Mouse (Mus musculus): ENCODE results near the gene Fkbp7. TPM values are rescaled to one million over a fixed set of nuclear protein-coding genes. Genes with fewer than 3 reads are reported as not detected.

Gene Fkbp7
- polyA plus RNA-seq, 1 experiment from 2014 or later: 67.1 TPM

DNA sequence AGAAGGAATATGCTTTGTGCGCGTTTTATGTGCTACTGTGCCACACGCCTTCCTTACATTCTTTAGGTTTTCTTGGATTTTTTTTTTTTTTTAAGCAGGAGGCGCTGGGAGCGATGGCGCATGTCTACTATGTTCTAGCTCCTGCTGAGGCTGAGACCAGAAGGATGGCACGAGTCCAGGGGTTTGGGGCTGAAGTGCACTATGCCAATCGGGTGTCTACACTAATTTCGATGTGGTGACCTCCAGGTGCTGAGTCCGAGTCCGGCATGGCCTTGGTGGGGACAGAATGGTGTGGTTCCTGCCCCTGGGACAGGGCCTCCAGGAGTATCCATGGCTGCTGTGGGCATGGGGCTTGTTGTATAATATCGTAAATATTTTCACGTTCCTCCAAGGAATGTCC is 14.4 kb downstream of the Fkbp7 start:
- DNase-seq (ENCODE audit: low spot score) (no peak), ATAC-seq (ENCODE audit: low FRiP score, low TSS enrichment) (no peak)
- no peak overlapping the region for H3K4me2 ChIP-seq (replicated peaks; ENCODE audit: low read depth)
- no peaks in the 10 kb centered on the region for H3K4me1 ChIP-seq (replicated peaks; ENCODE audit: control insufficient read depth, insufficient read depth)
- no peak overlapping the region for H3K27ac ChIP-seq (replicated peaks)
- H3K27me3 ChIP-seq (ENCODE audit: control insufficient read depth, insufficient read depth, low read length): no peaks in the 10 kb centered on the region
- no peak for TF ChIP-seq CTCF (IDR thresholded peaks at IDR 0.05; ENCODE audit: low read depth)
- TF ChIP-seq EP300 (optimal IDR thresholded peaks at IDR 0.05): no peak
- 73% methylated on average over 13 of the region's 13 CpGs for WGBS
- H3K4me3 ChIP-seq (ENCODE audit: low read depth, low read length): no peak overlapping the region
- H3K9ac ChIP-seq (ENCODE audit: low read length): no peak overlapping the region
- no peaks in the 10 kb centered on the region for H3K36me3 ChIP-seq (ENCODE audit: control insufficient read depth, insufficient read depth, low read length)
- H3K9me3 ChIP-seq (ENCODE audit: control insufficient read depth, low read length): no peaks in the 10 kb centered on the region

GRCm38 (mm10) chr2:76655982-76656381 is 16.9 kb downstream of the Fkbp7 start:
- Histone ChIP-seq H3K27me3 (ENCODE audit: control insufficient read depth, insufficient read depth, low read length) (no peaks in the 10 kb centered on the region), H3K4me3 (ENCODE audit: low read depth, low read length) (no peak overlapping the region)
- WGBS: 18% methylated on average over 1 of the region's 1 CpGs

DNA sequence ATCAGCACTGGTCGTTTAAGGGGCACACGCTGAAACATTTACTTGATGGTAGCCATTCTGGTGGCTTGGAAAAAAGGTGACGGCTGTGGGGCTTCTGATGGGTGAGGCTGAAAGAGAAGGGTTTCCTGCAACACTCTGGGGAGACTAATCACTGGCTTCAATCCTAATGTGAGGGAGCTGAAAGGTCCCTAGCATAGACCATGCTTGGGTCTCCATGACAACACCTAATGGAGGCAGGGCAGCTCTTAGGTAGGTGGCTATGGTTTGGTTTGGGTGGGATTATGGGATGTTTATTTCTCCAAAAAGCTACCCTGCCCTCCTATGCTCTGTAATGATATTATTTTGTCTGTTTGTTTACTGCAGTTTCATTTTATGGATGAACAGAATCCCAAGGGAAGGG is 17.5 kb downstream of the Fkbp7 start:
- Histone ChIP-seq H3K27me3 (ENCODE audit: control insufficient read depth, insufficient read depth, low read length) (no peaks in the 10 kb centered on the region), H3K9ac (ENCODE audit: low read length) (no peak overlapping the region), H3K4me2 (replicated peaks; ENCODE audit: low read depth) (no peak overlapping the region), H3K36me3 (ENCODE audit: control insufficient read depth, insufficient read depth, low read length) (no peaks in the 10 kb centered on the region), H3K4me1 (replicated peaks; ENCODE audit: control insufficient read depth, insufficient read depth) (no peaks in the 10 kb centered on the region), H3K27ac (replicated peaks) (no peak overlapping the region), H3K9me3 (ENCODE audit: control insufficient read depth, low read length) (no peaks in the 10 kb centered on the region), H3K4me3 (ENCODE audit: low read depth, low read length) (no peak overlapping the region)
- TF ChIP-seq CTCF (IDR thresholded peaks at IDR 0.05; ENCODE audit: low read depth) (no peak), EP300 (optimal IDR thresholded peaks at IDR 0.05) (no peak)
- 78% methylated on average over 3 of the region's 3 CpGs for WGBS
- DNase-seq (ENCODE audit: low spot score) (no peak), ATAC-seq (ENCODE audit: low FRiP score, low TSS enrichment) (no peak)

More at GRCm38 (mm10) chr2:76655982-76656381, 16.9 kb downstream of the Fkbp7 start:
- H3K9ac ChIP-seq (ENCODE audit: low read length): no peak overlapping the region
- no peaks in the 10 kb centered on the region for H3K9me3 ChIP-seq (ENCODE audit: control insufficient read depth, low read length)
- TF ChIP-seq CTCF (IDR thresholded peaks at IDR 0.05; ENCODE audit: low read depth): peak; percentile 62
- TF ChIP-seq EP300 (optimal IDR thresholded peaks at IDR 0.05): no peak
- DNase-seq (ENCODE audit: low spot score): peak; percentile 23
- H3K36me3 ChIP-seq (ENCODE audit: control insufficient read depth, insufficient read depth, low read length): no peaks in the 10 kb centered on the region
- H3K27ac ChIP-seq (replicated peaks): no peak overlapping the region
- no peak overlapping the region for H3K4me2 ChIP-seq (replicated peaks; ENCODE audit: low read depth)
- no peaks in the 10 kb centered on the region for H3K4me1 ChIP-seq (replicated peaks; ENCODE audit: control insufficient read depth, insufficient read depth)
- no peak for ATAC-seq (ENCODE audit: low FRiP score, low TSS enrichment)

DNA sequence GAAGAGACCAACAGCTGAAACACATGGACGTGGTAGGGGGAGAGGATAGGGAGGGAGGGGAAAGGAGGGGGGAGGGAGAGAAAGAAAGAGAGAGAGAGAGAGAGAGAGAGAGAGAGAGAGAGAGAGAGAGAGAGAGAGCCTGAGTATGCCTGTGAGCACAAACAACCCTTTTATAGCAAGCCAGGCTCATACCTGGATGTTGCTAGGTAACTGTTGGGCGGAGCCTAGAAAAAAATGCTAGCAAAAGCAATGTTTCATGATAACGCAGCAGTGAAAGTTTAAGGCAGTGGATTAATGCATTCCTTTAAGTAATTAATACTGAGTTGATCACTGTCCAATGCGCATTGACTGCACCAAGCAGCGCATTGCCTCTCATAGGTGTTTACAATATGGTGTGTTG is 18.3 kb downstream of the Fkbp7 start:
- Histone ChIP-seq H3K27ac (replicated peaks) (no peak overlapping the region), H3K9ac (ENCODE audit: low read length) (no peak overlapping the region), H3K9me3 (ENCODE audit: control insufficient read depth, low read length) (no peaks in the 10 kb centered on the region), H3K27me3 (ENCODE audit: control insufficient read depth, insufficient read depth, low read length) (no peaks in the 10 kb centered on the region), H3K4me1 (replicated peaks; ENCODE audit: control insufficient read depth, insufficient read depth) (no peaks in the 10 kb centered on the region), H3K4me3 (ENCODE audit: low read depth, low read length) (no peak overlapping the region), H3K36me3 (ENCODE audit: control insufficient read depth, insufficient read depth, low read length) (no peaks in the 10 kb centered on the region), H3K4me2 (replicated peaks; ENCODE audit: low read depth) (no peak overlapping the region)
- 52% methylated on average over 5 of the region's 5 CpGs for WGBS
- ATAC-seq (ENCODE audit: low FRiP score, low TSS enrichment): peak; percentile 49; the same call in 1 of the 2 replicates
- TF ChIP-seq EP300 (optimal IDR thresholded peaks at IDR 0.05) (no peak), CTCF (IDR thresholded peaks at IDR 0.05; ENCODE audit: low read depth) (no peak)
- DNase-seq (ENCODE audit: low spot score): peak; percentile 48

DNA sequence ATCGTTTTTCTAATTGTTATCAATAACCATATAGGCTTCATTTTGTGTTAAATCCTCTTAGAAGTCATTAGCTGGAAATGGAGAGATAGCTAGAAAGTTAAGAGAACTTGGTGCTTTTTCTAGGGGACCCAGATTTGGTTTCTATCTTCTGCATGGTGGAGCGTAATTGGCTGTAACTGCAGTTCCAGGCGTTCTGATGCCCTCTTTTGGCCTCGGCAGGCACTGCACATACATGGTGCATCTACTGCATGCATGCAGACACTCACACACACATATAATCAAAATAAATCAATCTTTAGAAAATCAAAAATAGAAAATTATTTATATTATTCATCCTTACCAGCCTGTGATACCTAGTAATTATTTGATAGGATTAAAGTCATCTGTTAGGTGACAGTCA is 19.8 kb downstream of the Fkbp7 start:
- no peak for DNase-seq (ENCODE audit: low spot score)
- whole genome bisulfite sequencing: 95% methylated on average over 4 of the region's 4 CpGs
- H3K9me3 ChIP-seq (ENCODE audit: control insufficient read depth, low read length): no peaks in the 10 kb centered on the region
- H3K4me1 ChIP-seq (replicated peaks; ENCODE audit: control insufficient read depth, insufficient read depth): no peaks in the 10 kb centered on the region
- H3K9ac ChIP-seq (ENCODE audit: low read length): no peak overlapping the region
- no peaks in the 10 kb centered on the region for H3K27me3 ChIP-seq (ENCODE audit: control insufficient read depth, insufficient read depth, low read length)
- no peak for TF ChIP-seq EP300 (optimal IDR thresholded peaks at IDR 0.05)
- TF ChIP-seq CTCF (IDR thresholded peaks at IDR 0.05; ENCODE audit: low read depth): peak; percentile 28
- no peak overlapping the region for H3K4me3 ChIP-seq (ENCODE audit: low read depth, low read length)
- H3K27ac ChIP-seq (replicated peaks): no peak overlapping the region
- no peak overlapping the region for H3K4me2 ChIP-seq (replicated peaks; ENCODE audit: low read depth)
- H3K36me3 ChIP-seq (ENCODE audit: control insufficient read depth, insufficient read depth, low read length): no peaks in the 10 kb centered on the region
- no peak for ATAC-seq (ENCODE audit: low FRiP score, low TSS enrichment)

DNA sequence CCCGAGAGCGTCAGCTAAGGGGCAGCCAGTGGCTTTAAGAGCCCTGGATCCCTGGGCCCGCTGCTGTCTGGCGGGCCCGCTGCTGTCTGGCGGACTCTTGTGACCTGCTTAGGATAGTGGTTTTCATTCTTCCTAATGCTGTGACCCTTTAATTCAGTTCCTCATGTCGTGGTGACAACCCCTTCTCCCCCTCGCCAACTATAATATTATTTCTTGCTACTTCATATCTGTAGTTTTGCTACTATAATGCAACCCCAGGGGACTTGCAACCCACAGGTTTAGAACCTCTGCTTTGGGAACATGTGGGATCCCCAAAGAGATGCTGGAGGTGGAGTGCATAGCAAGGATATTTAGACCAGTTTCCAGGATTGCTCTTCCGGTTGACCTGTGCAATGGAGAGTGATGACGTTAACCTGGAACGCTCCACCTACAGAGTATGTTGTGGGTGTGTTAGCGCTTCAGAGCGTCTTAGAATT is 24.2 kb downstream of the Fkbp7 start:
- Histone ChIP-seq H3K4me2 (replicated peaks; ENCODE audit: low read depth) (peak overlapping the region; percentile 97), H3K27ac (replicated peaks) (peak overlapping the region; percentile 88), H3K4me3 (ENCODE audit: low read depth, low read length) (peak overlapping the region; percentile 76), H3K4me1 (replicated peaks; ENCODE audit: control insufficient read depth, insufficient read depth) (no peaks in the 10 kb centered on the region), H3K36me3 (ENCODE audit: control insufficient read depth, insufficient read depth, low read length) (no peaks in the 10 kb centered on the region), H3K27me3 (ENCODE audit: control insufficient read depth, insufficient read depth, low read length) (no peaks in the 10 kb centered on the region), H3K9ac (ENCODE audit: low read length) (peak overlapping the region; percentile 64), H3K9me3 (ENCODE audit: control insufficient read depth, low read length) (no peaks in the 10 kb centered on the region)
- DNase-seq (ENCODE audit: low spot score): peak; percentile 45
- WGBS: 18% methylated on average over 13 of the region's 13 CpGs
- ATAC-seq (ENCODE audit: low FRiP score, low TSS enrichment): peak; percentile 22; the same call in 1 of the 2 replicates
- TF ChIP-seq CTCF (IDR thresholded peaks at IDR 0.05; ENCODE audit: low read depth) (no peak), EP300 (optimal IDR thresholded peaks at IDR 0.05) (no peak)

Measured in stomach, postnatal 0 days (tissue).